Mouse (Mus musculus) kidney, embryonic 15.5 days (tissue): ENCODE measurements at regions not wholly inside any gene's neighbourhood (a gene's known extent, or its start where the extent isn't known, plus 50 kb on each side); places are given as distances from the start of the nearest gene placed in this dataset.

Experiments used
- ATAC-seq: fragments of 200-750 bp; cut with Nextera tagmentation; replicated peaks from 2 replicates; pipeline ENCODE4 v1.8.0; 2017; ENCODE audit warnings: moderate TSS enrichment; ENCODE audit not compliant: low FRiP score
- H3K27ac ChIP-seq: fragments of 300-500 bp; sonication (generic); 2 replicates; pipeline ENCODE4 v1.5.1; 2015; ENCODE audit warnings: mild to moderate bottlenecking, inconsistent platforms
- H3K27me3 ChIP-seq: fragments of 300-500 bp; sonication (generic); 2 replicates; pipeline ENCODE4 v1.6.1; 2015; ENCODE audit warnings: inconsistent platforms
- H3K36me3 ChIP-seq: fragments of 300-500 bp; sonication (generic); 2 replicates; pipeline ENCODE4 v1.6.1; 2015; ENCODE audit warnings: inconsistent platforms
- H3K4me1 ChIP-seq: fragments of 300-500 bp; sonication (generic); 2 replicates; pipeline ENCODE4 v1.6.1; 2015; ENCODE audit warnings: inconsistent platforms
- H3K4me2 ChIP-seq: fragments of 300-500 bp; sonication (generic); 2 replicates; pipeline ENCODE4 v1.6.1; 2015; ENCODE audit warnings: moderate library complexity, mild to moderate bottlenecking, inconsistent platforms
- H3K4me3 ChIP-seq: fragments of 300-500 bp; sonication (generic); replicated peaks from 2 replicates; pipeline ENCODE4 v1.5.1; 2015; ENCODE audit warnings: mild to moderate bottlenecking, inconsistent platforms
- H3K9ac ChIP-seq: fragments of 300-500 bp; sonication (generic); 2 replicates; pipeline ENCODE4 v1.6.1; 2015; ENCODE audit warnings: mild to moderate bottlenecking, inconsistent platforms
- H3K9me3 ChIP-seq: fragments of 300-500 bp; sonication (generic); replicated peaks from 2 replicates; pipeline ENCODE4 v1.6.1; 2016; ENCODE audit warnings: inconsistent platforms
- WGBS: fragments of 180-500 bp; shearing (Covaris S2); methylation state at CpG from one replicate; pipeline ENCODE4 v1.1.7; 2015; ENCODE audit warnings: mixed read lengths; 5-methylcytosine and 5-hydroxymethylcytosine counted together

GRCm38 (mm10) chr3:37914136-37914535, 189.8 kb upstream of the Gm5148 start:
- WGBS: 95% methylated on average over 2 of the region's 2 CpGs
- no peak for ATAC-seq

DNA sequence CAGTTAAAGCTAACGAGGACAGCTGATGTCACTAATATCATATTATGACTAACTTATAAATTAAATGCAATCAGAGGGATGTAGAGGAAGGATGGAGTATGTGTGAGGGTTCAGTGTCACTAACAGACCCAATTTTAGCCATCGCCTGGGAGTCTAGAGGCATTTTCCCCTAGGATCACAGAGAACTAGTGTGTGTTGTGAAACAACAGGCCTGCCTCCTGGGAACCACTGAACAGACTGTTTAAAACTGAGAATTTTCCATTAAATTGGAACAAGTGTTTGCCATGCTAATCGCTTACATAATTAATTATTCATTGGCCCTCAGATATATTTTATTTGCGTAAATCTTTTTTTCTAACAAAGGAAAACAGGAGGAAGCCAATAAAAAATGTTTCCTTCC, 185.5 kb upstream of the Gm5148 start:
- no peak for ATAC-seq
- Histone ChIP-seq H3K4me3 (no peak overlapping the region), H3K9me3 (no peaks in the 10 kb centered on the region), H3K4me1 (peaks cover 31% of the 10 kb centered on the region), H3K4me2 (no peak overlapping the region), H3K36me3 (no peaks in the 10 kb centered on the region), H3K9ac (no peak overlapping the region), H3K27me3 (no peaks in the 10 kb centered on the region), H3K27ac (no peak overlapping the region)
- WGBS: 94% methylated on average over 4 of the region's 4 CpGs

More at GRCm38 (mm10) chr3:37914136-37914535, 189.8 kb upstream of the Gm5148 start:
- Histone ChIP-seq H3K9me3 (no peaks in the 10 kb centered on the region), H3K27ac (no peak overlapping the region), H3K4me1 (peaks cover 26% of the 10 kb centered on the region), H3K4me2 (no peak overlapping the region), H3K27me3 (no peaks in the 10 kb centered on the region), H3K36me3 (no peaks in the 10 kb centered on the region), H3K4me3 (no peak overlapping the region), H3K9ac (no peak overlapping the region)

DNA sequence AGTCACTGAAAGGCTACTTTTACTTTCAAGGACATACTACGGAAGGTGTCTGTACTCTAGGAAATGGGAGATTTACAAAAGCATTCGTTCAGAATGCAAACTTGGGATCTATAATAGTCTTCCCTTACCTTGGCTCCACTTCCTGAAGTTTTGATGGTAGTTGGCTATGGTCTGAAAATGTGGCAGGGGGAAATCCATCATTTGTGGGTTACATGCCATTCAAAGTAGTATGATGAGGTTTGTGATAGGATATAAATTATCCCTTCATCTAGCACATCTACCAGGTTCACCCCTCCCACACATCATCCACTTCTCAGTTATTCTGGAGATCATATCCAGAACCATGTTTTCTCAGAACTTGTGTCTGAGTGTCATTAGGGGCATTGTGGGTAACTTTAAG, 184.7 kb upstream of the Gm5148 start:
- ATAC-seq: no peak
- Histone ChIP-seq H3K9me3 (no peaks in the 10 kb centered on the region), H3K27ac (peak overlapping the region; percentile 83), H3K4me3 (no peak overlapping the region), H3K4me2 (no peak overlapping the region), H3K36me3 (no peaks in the 10 kb centered on the region), H3K9ac (no peak overlapping the region), H3K4me1 (peaks cover 31% of the 10 kb centered on the region), H3K27me3 (no peaks in the 10 kb centered on the region)
- WGBS: 49% methylated on average over 2 of the region's 2 CpGs

- Histone ChIP-seq H3K27ac (peak overlapping the region; percentile 83), H3K27me3 (no peaks in the 10 kb centered on the region), H3K4me2 (no peak overlapping the region), H3K36me3 (no peaks in the 10 kb centered on the region), H3K4me3 (no peak overlapping the region), H3K9me3 (no peaks in the 10 kb centered on the region), H3K9ac (no peak overlapping the region), H3K4me1 (peaks cover 31% of the 10 kb centered on the region)
- ATAC-seq: peak; percentile 74
- 19% methylated on average over 6 of the region's 6 CpGs for WGBS
These were observed 184.2 kb upstream of the Gm5148 start for GRCm38 (mm10) chr3:37908456-37908855.

DNA sequence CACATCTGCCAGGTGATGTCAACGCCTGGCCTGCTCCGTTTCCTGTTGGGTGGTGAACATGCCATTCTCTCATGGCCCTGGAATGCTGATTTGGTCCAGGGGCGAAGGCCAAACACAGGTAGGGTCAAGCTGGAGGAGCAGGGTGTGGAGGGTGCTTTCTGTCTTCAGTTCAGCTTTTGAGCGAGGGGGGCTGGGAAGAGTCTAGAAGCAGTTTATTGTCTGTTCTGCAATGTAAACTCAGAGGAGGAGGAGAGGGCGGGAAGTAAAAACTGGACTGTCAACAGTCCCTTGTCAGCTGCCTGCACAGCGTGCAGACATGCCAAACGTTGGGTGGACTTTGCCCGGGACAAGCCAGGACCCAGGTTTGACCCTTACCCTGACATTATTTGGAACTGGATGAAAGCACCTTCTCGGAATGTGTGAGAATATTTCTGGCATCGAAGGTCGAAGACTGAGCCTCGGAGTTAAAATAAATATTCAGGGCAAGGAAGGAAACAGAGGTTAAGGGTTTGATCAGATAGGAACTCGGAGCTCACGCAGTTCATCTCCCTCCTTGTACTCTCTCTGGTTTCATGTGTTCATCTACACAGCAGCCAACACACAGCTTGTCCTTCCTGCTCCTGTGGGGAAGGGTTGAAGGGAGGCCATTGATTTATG, 183.3 kb upstream of the Gm5148 start:
- Histone ChIP-seq H3K4me1 (peaks cover 31% of the 10 kb centered on the region), H3K9me3 (no peaks in the 10 kb centered on the region), H3K4me2 (peak overlapping the region; percentile 42), H3K9ac (no peak overlapping the region), H3K4me3 (no peak overlapping the region), H3K36me3 (no peaks in the 10 kb centered on the region), H3K27ac (peak overlapping the region; percentile 83), H3K27me3 (no peaks in the 10 kb centered on the region)
- peak; percentile 79 for ATAC-seq
- WGBS: 6% methylated on average over 14 of the region's 14 CpGs

- WGBS: 5% methylated on average over 5 of the region's 5 CpGs
- no peak overlapping the region for H3K4me3 ChIP-seq
- peak overlapping the region; percentile 83 for H3K27ac ChIP-seq
- H3K4me2 ChIP-seq: peak overlapping the region; percentile 42
- H3K36me3 ChIP-seq: no peaks in the 10 kb centered on the region
- no peaks in the 10 kb centered on the region for H3K9me3 ChIP-seq
- no peak overlapping the region for H3K9ac ChIP-seq
- H3K4me1 ChIP-seq: peaks cover 31% of the 10 kb centered on the region
- ATAC-seq: peak; percentile 88
- H3K27me3 ChIP-seq: no peaks in the 10 kb centered on the region
These were observed 182.5 kb upstream of the Gm5148 start for GRCm38 (mm10) chr3:37906806-37907251.

- Histone ChIP-seq H3K36me3 (no peaks in the 10 kb centered on the region), H3K27ac (no peak overlapping the region), H3K4me1 (peaks cover 31% of the 10 kb centered on the region), H3K9ac (no peak overlapping the region), H3K9me3 (no peaks in the 10 kb centered on the region), H3K4me3 (no peak overlapping the region), H3K4me2 (no peak overlapping the region), H3K27me3 (no peaks in the 10 kb centered on the region)
- 65% methylated on average over 3 of the region's 3 CpGs for WGBS
- no peak for ATAC-seq
These were observed 179.9 kb upstream of the Gm5148 start for GRCm38 (mm10) chr3:37904188-37904587.

DNA sequence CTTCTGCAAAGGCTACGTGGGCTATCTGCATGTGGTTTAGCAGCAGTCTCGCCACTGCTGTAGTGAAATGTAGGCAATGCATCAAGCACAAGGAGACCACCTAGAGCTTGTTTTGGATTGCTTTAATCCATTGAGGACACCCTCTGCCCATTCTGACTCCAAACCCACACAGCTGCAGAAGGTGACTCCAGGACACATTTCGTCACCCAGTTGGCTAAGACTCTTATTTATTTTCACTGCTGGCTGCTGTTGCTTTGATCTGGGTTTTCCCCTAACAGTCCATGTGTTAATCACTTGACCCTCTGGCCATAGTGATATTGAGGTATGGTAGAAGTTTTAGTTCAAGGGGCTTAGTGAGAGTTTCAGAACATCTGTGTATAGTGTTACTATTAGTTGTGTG, 179.2 kb upstream of the Gm5148 start:
- Histone ChIP-seq H3K4me2 (no peak overlapping the region), H3K27ac (no peak overlapping the region), H3K4me3 (no peak overlapping the region), H3K4me1 (peaks cover 26% of the 10 kb centered on the region), H3K27me3 (no peaks in the 10 kb centered on the region), H3K9ac (no peak overlapping the region), H3K36me3 (no peaks in the 10 kb centered on the region), H3K9me3 (no peaks in the 10 kb centered on the region)
- no peak for ATAC-seq
- 87% methylated on average over 3 of the region's 3 CpGs for WGBS

DNA sequence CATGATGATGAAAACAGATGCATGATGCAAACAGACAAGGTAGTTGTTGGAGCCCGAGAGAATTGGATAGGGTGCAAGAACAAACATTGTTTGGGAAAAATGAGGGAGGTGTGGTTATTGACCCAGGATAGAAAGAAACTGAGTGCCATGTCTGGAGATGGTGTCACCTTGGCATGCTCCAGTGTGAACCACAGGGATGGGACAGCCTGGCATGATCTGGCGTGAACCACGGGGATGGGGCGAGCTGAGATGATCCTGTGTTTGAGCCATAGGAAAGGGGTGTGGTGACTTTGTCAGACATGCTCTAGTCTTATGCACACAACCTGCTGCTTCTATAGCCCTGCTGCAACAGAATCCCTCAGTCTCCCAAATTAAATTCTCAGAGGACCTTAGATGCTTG, 178.7 kb upstream of the Gm5148 start:
- Histone ChIP-seq H3K4me2 (no peak overlapping the region), H3K9me3 (no peaks in the 10 kb centered on the region), H3K4me1 (peaks cover 23% of the 10 kb centered on the region), H3K27me3 (no peaks in the 10 kb centered on the region), H3K27ac (no peak overlapping the region), H3K9ac (no peak overlapping the region), H3K36me3 (no peaks in the 10 kb centered on the region), H3K4me3 (no peak overlapping the region)
- ATAC-seq: no peak
- WGBS: 89% methylated on average over 4 of the region's 4 CpGs

DNA sequence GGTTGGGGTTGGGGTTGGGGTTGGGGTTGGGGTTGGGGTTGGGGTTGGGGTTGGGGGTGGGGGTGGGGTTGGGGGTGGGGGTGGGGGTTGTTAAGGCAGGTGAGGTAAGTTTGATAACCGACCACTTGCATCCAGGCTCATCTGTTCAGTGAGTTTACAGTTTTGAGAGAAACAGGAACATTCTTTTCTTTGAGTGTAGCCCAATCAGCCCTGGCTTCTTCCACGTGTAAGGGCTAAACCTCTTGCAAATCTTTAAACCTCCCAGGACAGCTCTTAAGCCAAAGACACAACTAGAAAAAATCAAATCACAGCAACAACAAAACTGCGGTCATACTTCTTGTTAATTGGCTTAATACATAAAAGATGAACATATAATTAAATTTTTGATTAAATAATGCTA, 173.1 kb upstream of the Gm5148 start:
- peak; percentile 41; the same call in 1 of the 2 replicates for ATAC-seq
- Histone ChIP-seq H3K27ac (peak overlapping the region; percentile 88; the same call in 1 of the 2 replicates), H3K4me2 (no peak overlapping the region)

DNA sequence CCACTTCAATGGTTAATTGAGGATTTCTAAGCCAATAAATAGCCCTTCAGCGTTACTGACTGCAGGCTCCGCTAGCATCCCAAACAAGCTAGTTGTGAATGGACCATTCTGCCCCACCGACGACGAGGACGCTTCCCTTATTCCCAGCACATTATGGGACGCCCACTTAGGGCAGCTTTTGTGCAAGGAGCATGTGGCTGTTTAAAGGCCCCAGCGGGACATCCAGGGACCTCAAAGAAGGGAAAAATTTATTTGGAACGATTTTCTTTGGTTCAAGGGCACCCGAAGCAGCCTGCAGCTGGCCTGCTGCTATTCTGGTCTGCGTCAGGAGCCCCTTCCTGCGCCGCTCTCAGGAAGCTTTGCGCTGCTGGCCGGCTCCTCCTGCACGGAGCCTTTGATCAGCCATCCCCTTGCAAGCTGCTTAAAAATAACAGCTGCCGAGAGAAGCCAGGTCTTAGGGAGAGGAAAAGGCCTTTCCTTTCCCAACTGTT, 172.6 kb upstream of the Gm5148 start:
- Histone ChIP-seq H3K4me2 (peak overlapping the region; percentile 57), H3K9me3 (0 out of 2 replicates have a peak, but pooled peaks cover 3% of the 10 kb centered on the region), H3K4me3 (peak overlapping the region; percentile 22), H3K27me3 (no peaks in the 10 kb centered on the region), H3K27ac (peak overlapping the region; percentile 88), H3K36me3 (no peaks in the 10 kb centered on the region), H3K9ac (no peak overlapping the region), H3K4me1 (peaks cover 22% of the 10 kb centered on the region)
- 3% methylated on average over 17 of the region's 17 CpGs for WGBS
- ATAC-seq: peak; percentile 89

More for the DNA sequence above, 173.1 kb upstream of the Gm5148 start:
- Histone ChIP-seq H3K9ac (no peak overlapping the region), H3K9me3 (0 out of 2 replicates have a peak, but pooled peaks cover 3% of the 10 kb centered on the region), H3K4me3 (no peak overlapping the region), H3K27me3 (no peaks in the 10 kb centered on the region), H3K4me1 (peaks cover 22% of the 10 kb centered on the region), H3K36me3 (no peaks in the 10 kb centered on the region)
- WGBS: 37% methylated on average over 3 of the region's 3 CpGs

DNA sequence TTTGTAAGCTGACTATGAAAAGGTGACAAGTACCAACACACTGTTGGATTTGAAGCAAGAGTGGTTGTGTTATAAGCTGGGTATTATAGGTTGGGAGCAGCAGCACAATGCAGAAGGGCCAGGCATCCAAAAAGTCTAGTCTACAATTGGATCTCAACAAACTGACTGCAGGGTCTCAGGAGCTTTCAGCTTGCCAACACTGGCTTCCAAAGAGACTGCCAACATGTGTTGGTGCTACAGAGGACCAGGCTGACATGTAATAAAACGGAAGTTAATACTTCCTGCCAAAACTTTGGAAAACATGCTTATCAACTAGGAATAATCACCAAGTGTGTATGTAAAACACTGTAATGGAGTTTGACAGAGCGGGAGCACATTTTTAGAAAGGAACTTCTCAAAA, 170.3 kb upstream of the Gm5148 start:
- no peak for ATAC-seq
- Histone ChIP-seq H3K9me3 (0 out of 2 replicates have a peak, but pooled peaks cover 3% of the 10 kb centered on the region), H3K36me3 (no peaks in the 10 kb centered on the region), H3K27me3 (no peaks in the 10 kb centered on the region), H3K4me2 (no peak overlapping the region), H3K9ac (no peak overlapping the region), H3K27ac (peak overlapping the region; percentile 4), H3K4me3 (no peak overlapping the region), H3K4me1 (peaks cover 22% of the 10 kb centered on the region)
- WGBS: 61% methylated on average over 2 of the region's 2 CpGs
